Mouse (Mus musculus) bone marrow macrophage, adult 2 months (primary cell): ENCODE results near the gene Rnf168. TPM values are rescaled to one million over a fixed set of nuclear protein-coding genes. Genes with fewer than 3 reads are reported as not detected.
"Not testable (repeated sequence)": the region's sequence is repeated elsewhere in the genome, so short reads cannot be mapped to it uniquely, and the experiment has no call there.

Experiments
- H3K27ac ChIP-seq: 2 replicates; pipeline ENCODE4 v1.5.1; 2012; ENCODE audit warnings: low read depth, low read length; ENCODE audit not compliant: insufficient read depth
- H3K4me1 ChIP-seq: 2 replicates; pipeline ENCODE4 v1.6.1; 2012; ENCODE audit warnings: low read length; ENCODE audit not compliant: control insufficient read depth, insufficient read depth
- H3K4me3 ChIP-seq: 2 replicates; pipeline ENCODE4 v1.5.1; 2012; ENCODE audit warnings: mild to moderate bottlenecking, low read length, moderate library complexity; ENCODE audit not compliant: insufficient read depth
- CTCF ChIP-seq: IDR thresholded peaks from 2 replicates; pipeline ENCODE4 v1.5.1; 2012; ENCODE audit warnings: low read depth, mild to moderate bottlenecking, low read length, moderate library complexity
- POLR2A ChIP-seq: IDR thresholded peaks from 2 replicates; pipeline ENCODE4 v1.6.1; 2012; ENCODE audit warnings: mild to moderate bottlenecking, low read depth, low read length, borderline replicate concordance
- polyA plus RNA-seq: library from polyadenylated mRNA; stranded (reverse); fragments of >200 nt; gene quantifications from 2 replicates; pipeline ENCODE4 v1.2.4, GENCODE M21; 2012; ENCODE audit not compliant: missing spikeins, insufficient read depth, insufficient read length

The Rnf168 gene
- polyA plus RNA-seq, 1 experiment: 10.5 TPM

- Histone ChIP-seq H3K27ac (no peak overlapping the region), H3K4me1 (peaks cover 17% of the 10 kb centered on the region), H3K4me3 (no peak overlapping the region)
- peak; percentile 67; the same call in 1 of the 2 replicates for TF ChIP-seq CTCF
- TF ChIP-seq POLR2A: no peak
Observed at GRCm38 (mm10) chr16:32273338-32273737, 3.9 kb upstream of the Rnf168 start.

GRCm38 (mm10) chr16:32275041-32275440, 2.2 kb upstream of the Rnf168 start:
- no peak for TF ChIP-seq CTCF
- no peak for TF ChIP-seq POLR2A
- H3K4me1 ChIP-seq: peaks cover 17% of the 10 kb centered on the region
- no peak overlapping the region for H3K4me3 ChIP-seq
- H3K27ac ChIP-seq: no peak overlapping the region

GRCm38 (mm10) chr16:32275830-32276229, 1.4 kb upstream of the Rnf168 start:
- Histone ChIP-seq H3K4me1 (peaks cover 17% of the 10 kb centered on the region), H3K27ac (peak overlapping the region; percentile 25; the same call in 1 of the 2 replicates), H3K4me3 (no peak overlapping the region)
- TF ChIP-seq POLR2A: no peak
- TF ChIP-seq CTCF: no peak

GRCm38 (mm10) chr16:32278396-32278795, 1.1 kb downstream of the Rnf168 start:
- Histone ChIP-seq H3K4me3 (peak overlapping the region; percentile 93), H3K27ac (peak overlapping the region; percentile 83), H3K4me1 (peaks cover 22% of the 10 kb centered on the region)
- no peak for TF ChIP-seq POLR2A
- TF ChIP-seq CTCF: no peak

GRCm38 (mm10) chr16:32280211-32280610, 3.0 kb downstream of the Rnf168 start:
- H3K4me3 ChIP-seq: no peak overlapping the region

GRCm38 (mm10) chr16:32282608-32283007, 5.3 kb downstream of the Rnf168 start:
- TF ChIP-seq POLR2A (no peak), CTCF (no peak)
- H3K4me1 ChIP-seq: peaks cover 5% of the 10 kb centered on the region
- no peak overlapping the region for H3K4me3 ChIP-seq
- H3K27ac ChIP-seq: no peak overlapping the region

More at GRCm38 (mm10) chr16:32280211-32280610, 3.0 kb downstream of the Rnf168 start:
- TF ChIP-seq POLR2A (no peak), CTCF (no peak)
- no peak overlapping the region for H3K27ac ChIP-seq
- peaks cover 19% of the 10 kb centered on the region for H3K4me1 ChIP-seq

GRCm38 (mm10) chr16:32291821-32292220, 14.6 kb downstream of the Rnf168 start:
- Histone ChIP-seq H3K4me3 (no peak overlapping the region), H3K4me1 (no peaks in the 10 kb centered on the region), H3K27ac (no peak overlapping the region)
- TF ChIP-seq CTCF (no peak), POLR2A (no peak)

- H3K4me1 ChIP-seq: not testable (repeated sequence)
Observed at GRCm38 (mm10) chr16:32299617-32300016, 22.4 kb downstream of the Rnf168 start.

GRCm38 (mm10) chr16:32303046-32303445, 25.8 kb downstream of the Rnf168 start:
- H3K4me1 ChIP-seq: no peaks in the 10 kb centered on the region
- TF ChIP-seq CTCF (no peak), POLR2A (no peak)
- no peak overlapping the region for H3K27ac ChIP-seq
- no peak overlapping the region for H3K4me3 ChIP-seq

More at GRCm38 (mm10) chr16:32299617-32300016, 22.4 kb downstream of the Rnf168 start:
- not testable (repeated sequence) for H3K27ac ChIP-seq, H3K4me3 ChIP-seq

- no peak overlapping the region for H3K27ac ChIP-seq
- no peak for TF ChIP-seq CTCF
- no peak for TF ChIP-seq POLR2A
- no peak overlapping the region for H3K4me3 ChIP-seq
- no peaks in the 10 kb centered on the region for H3K4me1 ChIP-seq
Observed at GRCm38 (mm10) chr16:32303886-32304285, 26.6 kb downstream of the Rnf168 start.

- no peak overlapping the region for H3K27ac ChIP-seq
- H3K4me1 ChIP-seq: no peaks in the 10 kb centered on the region
- H3K4me3 ChIP-seq: no peak overlapping the region
- TF ChIP-seq POLR2A (no peak), CTCF (no peak)
Observed at GRCm38 (mm10) chr16:32311970-32312369, 34.7 kb downstream of the Rnf168 start.
